Mouse (Mus musculus) gastrocnemius, adult 2 months (tissue): Measurements from ENCODE around the gene Cd52. TPM values are rescaled to one million over a fixed set of nuclear protein-coding genes. Genes with fewer than 3 reads are reported as not detected.
A peak's percentile ranks its signal among the peaks of the same experiment; 100 is the strongest.

Experiments used
- DNase-seq: peaks from one replicate; pipeline ENCODE4 v3.0.0; 2022
- H3K27ac ChIP-seq: fragments of 200-600 bp; 2 replicates; pipeline ENCODE4 v1.8.1; 2022; ENCODE audit warnings: mild to moderate bottlenecking
- H3K4me3 ChIP-seq: fragments of 200-600 bp; 2 replicates; pipeline ENCODE4 v1.8.1; 2022; ENCODE audit warnings: mild to moderate bottlenecking, moderate library complexity
- CTCF ChIP-seq: fragments of 200-600 bp; IDR thresholded peaks from 2 replicates; pipeline ENCODE4 v1.8.1; 2022; ENCODE audit warnings: antibody characterized with exemption, mild to moderate bottlenecking, moderate library complexity
- intact Hi-C: fragments of 180-260 bp; cut with DNase I; formaldehyde crosslinking; loops from one replicate; pipeline ENCODE4 v1.15.1; 2025
- total RNA-seq, 2 experiments: library from RNA; stranded (reverse); gene quantifications; 2 replicates each; pipeline ENCODE4 v1.2.3; 2021

Cd52 gene
- total RNA-seq, 2 experiments from 2014 or later: 0.71 TPM; not detected in 1

DNA sequence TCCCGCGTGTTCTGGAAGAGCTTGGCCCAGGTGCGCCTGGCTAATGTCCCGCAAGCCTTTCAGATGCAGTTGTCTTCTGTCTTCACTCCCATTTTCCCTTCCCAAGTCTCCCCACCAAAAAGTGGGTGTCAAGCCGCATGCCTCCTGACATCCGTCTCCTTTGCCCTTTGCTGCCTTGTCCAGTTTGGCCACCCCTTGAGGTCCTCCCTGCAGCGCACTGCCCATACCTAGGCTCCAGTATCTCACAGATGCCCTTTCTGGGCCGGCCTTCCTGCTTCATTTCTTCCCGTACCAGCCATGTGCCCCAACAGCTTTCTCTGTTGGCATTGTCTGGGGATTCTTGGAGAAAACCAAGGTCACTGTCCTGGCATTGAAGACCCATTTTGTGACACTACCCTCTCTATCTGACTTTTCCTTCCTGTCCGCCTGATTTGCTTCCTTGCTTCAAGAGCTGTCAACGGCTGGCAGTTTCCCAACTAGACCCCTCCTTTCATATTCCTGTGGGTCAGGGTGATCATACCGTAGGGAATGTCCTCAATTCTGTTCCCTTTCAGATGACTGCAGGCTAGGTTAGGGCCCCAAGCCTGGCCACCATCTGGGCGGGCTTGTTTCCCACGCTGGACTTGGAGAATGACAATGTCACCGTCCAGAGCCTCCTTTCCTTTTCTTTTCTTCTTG is 30.6 kb upstream of the Cd52 start:
- no peak overlapping the region for H3K4me3 ChIP-seq
- no peak overlapping the region for H3K27ac ChIP-seq
- no peak for TF ChIP-seq CTCF
- DNase-seq: no peak
- intact Hi-C loops: no loop called here

DNA sequence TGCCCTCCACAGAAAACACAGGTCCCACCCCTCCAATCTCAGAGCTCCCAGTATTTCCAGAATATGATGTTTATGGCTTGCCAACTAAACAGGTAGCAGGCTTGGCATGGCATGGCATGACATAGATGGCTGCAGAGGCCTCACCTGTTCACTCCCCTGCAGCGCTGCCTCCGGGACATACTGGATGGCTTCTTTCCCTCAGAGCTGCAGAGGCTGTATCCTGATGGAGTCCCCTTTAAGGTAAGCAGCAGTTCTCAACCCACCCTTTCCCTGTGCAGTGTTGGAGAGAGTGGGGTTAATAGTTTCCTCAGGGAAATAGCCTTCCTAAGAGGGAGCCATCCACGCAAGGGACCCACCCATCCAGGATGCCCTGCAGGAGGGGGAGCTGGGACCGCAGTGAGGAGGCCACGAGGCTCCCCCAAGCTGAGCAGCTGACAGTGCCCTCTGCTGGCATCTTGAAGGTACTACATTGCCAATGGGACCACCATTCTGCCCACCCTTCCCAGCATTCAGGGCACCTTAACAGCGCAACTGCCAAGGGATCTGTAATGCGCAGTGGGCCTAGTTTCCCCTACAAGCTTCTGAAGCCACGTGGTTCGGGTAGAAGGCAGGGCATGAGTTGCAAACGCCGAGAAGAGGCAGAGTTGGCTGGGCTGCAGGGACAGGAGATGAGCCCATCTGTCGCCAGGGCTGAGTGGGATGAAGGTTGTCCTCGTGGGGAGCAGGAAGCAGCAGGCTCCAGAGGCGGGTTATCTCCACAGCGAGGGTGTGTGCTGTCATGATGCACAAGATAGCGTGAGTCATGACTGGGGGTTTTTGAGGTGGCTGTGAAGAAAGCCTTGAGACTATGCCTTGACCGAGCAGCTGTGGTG is 29.0 kb upstream of the Cd52 start:
- H3K4me3 ChIP-seq: no peak overlapping the region
- peak; percentile 88 for TF ChIP-seq CTCF
- intact Hi-C loops: no loop called here
- DNase-seq: peak; percentile 40
- H3K27ac ChIP-seq: no peak overlapping the region

DNA sequence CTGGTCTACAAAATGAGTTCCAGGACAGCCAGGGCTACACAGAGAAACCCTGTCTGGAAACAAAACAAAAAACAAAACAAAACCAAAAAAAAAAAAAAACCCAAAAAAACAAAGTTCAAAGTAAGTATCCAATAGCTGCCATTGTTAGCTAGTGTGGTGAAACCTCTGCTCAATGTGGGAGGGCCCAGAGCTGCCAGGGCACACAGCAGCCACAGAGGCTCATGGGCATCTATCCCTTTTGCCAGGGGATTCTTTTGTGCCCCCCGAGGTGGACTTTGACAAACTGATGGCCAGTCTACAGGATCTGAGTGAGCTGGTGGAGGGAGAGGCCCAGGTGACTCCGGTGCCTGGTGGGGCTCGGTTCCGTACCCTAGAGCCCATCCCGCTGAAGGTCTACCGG is 28.3 kb upstream of the Cd52 start:
- intact Hi-C loops: no loop called here
- no peak overlapping the region for H3K27ac ChIP-seq
- no peak for TF ChIP-seq CTCF

DNA sequence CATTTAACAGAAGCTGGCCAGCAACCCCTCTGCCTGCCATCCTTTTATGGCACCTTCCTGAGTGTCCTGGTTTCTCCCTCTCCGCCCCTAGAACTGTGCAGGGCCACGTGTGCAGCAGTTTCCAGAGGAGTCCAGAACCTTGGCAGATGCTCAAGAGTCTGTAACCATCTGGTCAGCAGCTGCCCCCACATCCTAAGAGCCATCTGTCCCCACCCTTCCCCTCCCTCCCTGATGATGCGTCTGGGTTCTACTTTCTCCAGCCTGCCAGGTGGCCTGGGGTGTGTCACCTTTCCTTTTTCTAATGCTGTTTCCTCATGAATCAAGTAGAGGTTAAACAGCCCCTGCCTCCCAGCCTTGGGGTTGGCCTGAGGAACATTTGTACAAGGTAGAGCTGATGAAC is 27.4 kb upstream of the Cd52 start:
- DNase-seq: no peak
- TF ChIP-seq CTCF: no peak
- Histone ChIP-seq H3K4me3 (no peak overlapping the region), H3K27ac (no peak overlapping the region)
- intact Hi-C loops: no loop called here

More for the DNA sequence above, 28.3 kb upstream of the Cd52 start:
- H3K4me3 ChIP-seq: no peak overlapping the region
- DNase-seq: peak; percentile 18

DNA sequence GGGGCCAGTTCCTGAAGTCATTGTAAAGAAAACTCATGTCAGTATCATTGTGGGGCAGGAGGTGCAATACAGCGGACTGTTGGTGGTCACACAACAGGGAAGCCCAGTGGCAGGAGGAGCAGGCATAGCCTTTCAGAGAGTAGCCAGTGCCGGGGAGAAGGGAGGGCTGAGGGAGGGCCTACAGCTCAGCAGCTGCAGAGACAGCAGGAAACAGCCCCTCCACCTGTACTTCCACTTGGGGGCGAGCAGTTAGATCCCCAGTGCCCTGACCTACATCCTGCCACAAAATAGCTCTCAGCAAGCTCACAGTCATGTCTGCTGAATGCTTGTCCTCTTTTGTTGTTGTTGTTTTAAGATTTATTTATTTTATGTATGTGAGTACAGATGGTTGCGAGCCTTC is 26.7 kb upstream of the Cd52 start:
- no peak overlapping the region for H3K4me3 ChIP-seq
- H3K27ac ChIP-seq: no peak overlapping the region
- intact Hi-C loops: no loop called here
- TF ChIP-seq CTCF: no peak
- DNase-seq: peak; percentile 14

DNA sequence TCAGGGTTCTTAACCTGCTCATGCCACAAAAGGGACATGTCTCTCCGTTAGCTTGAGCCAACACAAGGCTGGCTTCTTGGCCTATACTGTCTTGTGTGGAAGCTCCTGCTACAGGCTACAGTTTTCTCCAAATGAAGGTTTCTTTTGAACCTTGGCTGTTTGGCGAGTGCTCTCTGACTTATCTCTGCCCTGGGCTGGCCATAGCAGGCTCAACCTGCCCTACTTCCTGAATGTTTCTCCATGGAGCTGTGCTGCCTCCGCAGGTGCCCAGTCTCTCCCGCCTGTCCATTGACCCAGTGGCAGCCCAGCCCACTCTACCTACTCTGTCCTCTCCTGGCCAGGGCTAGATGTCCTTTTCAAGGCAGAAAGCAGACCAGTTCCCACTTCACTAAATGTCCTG is 26.0 kb upstream of the Cd52 start:
- no peak overlapping the region for H3K4me3 ChIP-seq
- intact Hi-C loops: no loop called here
- no peak for TF ChIP-seq CTCF
- peak; percentile 13 for DNase-seq
- no peak overlapping the region for H3K27ac ChIP-seq

DNA sequence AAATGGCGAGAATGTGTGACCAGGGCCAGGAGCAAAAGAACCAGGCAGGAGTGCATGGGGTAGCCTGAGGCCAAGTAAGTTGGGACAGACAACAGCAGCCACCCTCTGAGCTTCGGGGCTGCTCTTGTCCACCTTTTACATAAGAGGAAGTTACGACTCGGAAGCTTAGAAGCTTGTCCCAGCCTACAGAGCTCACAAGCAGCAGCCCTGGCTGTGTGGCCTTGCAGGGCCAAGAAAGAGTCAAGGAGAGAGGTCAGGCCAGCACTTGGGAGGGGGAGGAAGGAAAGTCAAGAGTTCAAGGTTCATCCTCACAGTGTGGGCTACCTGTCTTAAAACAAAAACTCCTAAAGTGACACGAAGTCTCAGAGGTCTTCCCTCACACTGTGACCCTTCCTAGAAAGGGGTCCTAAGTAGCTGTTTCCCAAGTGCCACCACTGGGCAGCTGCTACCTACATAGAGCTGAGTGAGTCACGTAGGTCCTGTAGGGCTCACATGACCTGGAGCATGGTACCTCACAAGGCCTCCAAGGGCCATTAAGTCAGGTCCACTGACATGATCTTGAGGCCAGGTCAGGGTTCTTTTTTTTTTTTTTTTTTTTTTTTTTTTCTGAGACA is 25.4 kb upstream of the Cd52 start:
- no peak overlapping the region for H3K27ac ChIP-seq
- DNase-seq: peak; percentile 7
- no peak for TF ChIP-seq CTCF
- H3K4me3 ChIP-seq: no peak overlapping the region
- intact Hi-C loops: no loop called here

DNA sequence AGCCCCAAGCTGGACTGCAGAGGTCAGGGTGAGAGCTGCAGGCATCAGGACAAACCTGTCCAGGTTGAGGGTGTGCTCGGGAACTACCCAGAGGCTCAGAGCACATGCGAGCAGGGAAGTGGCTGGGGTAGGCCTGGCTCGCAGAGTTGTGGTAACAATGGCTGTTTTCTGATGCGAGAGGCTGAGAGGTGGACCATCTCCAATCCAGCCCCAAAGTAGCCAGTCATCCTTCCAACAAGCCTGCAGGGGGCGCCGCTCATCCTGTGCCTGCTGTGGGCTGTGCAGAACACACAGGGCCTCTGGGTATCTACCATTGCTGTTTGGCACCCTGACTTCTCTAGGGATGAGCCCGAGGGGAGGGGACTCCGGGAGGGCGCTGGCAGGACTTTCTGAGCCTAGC is 24.8 kb upstream of the Cd52 start:
- peak; percentile 40 for TF ChIP-seq CTCF
- intact Hi-C loops: no loop called here
- DNase-seq: no peak
- no peak overlapping the region for H3K27ac ChIP-seq
- H3K4me3 ChIP-seq: no peak overlapping the region

DNA sequence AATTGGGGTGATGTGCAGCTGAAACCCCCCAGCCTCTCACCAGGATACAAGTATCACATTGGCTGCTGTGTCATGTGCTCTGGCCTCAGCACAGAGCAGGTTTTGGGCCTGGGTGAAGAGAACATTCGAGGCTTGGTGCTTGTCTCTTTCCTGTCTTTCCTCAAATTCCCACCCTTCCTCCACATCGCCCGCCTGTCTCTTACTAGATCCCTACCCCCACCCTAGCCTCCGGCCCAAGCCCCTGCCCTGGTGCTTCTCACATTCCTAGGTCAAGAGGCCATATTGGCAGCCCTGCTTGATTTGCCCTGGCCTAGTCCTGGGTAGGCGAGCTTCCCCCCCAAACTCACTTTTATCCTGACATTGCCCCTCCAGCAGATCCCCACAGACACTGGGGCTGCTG is 24.2 kb upstream of the Cd52 start:
- no peak for TF ChIP-seq CTCF
- intact Hi-C loops: no loop called here
- no peak overlapping the region for H3K4me3 ChIP-seq
- H3K27ac ChIP-seq: no peak overlapping the region
- no peak for DNase-seq

DNA sequence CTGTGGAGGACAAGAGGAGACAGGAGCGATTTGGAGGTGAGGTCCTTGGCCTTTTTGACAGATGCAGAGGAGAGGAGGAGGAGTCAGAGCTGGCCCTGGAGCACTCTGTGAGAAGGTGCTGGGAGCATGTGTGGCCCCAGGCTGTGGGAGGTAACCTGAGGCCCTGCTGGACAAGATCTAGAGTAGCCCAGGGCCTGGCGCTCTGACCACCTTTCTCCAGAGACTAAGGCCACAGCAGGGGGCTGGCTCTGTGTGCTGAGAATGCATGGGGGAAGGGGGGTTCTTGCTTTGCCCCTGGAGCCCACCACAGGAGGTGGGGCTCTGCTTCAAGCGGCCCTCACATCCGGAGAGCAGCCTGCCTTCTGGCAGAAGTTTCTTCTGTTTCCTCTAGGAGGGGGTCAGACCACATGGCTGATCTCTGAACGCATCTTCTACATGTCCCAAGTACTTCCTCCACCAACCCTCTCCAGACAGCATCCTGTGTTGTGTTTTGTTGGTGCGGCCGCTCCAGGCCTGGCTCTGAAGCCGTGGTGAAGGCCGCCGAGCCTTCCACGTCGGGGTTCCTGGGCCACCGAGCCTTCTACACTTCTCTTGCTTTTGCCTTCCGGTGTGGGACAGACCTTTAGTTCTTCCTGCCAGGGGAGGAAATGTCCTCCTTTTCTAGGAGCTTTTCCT is 23.4 kb upstream of the Cd52 start:
- no peak overlapping the region for H3K27ac ChIP-seq
- intact Hi-C loops: no loop called here
- TF ChIP-seq CTCF: no peak
- peak; percentile 2 for DNase-seq
- no peak overlapping the region for H3K4me3 ChIP-seq

DNA sequence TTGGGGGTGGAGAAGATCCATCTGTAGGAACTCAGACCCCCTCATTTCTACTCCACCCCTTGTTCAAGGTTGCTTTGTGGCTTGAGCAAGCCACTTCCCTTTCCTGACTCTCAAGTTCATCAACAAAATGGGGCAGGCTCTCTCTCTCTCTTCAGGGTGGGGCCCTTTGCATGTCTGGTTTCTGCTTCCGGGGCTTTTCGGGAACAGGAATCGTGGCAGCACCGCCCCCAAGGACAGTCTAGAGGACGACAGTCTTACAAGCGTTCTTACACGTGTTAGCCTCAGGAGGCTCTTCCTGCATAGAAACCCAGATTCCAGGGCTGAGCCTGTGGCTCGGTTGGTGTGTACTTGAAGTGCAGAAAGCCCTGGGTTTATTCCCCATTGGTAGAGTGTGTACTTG is 22.1 kb upstream of the Cd52 start:
- Histone ChIP-seq H3K27ac (no peak overlapping the region), H3K4me3 (no peak overlapping the region)
- no peak for TF ChIP-seq CTCF
- intact Hi-C loops: no loop called here
- peak; percentile 17 for DNase-seq

DNA sequence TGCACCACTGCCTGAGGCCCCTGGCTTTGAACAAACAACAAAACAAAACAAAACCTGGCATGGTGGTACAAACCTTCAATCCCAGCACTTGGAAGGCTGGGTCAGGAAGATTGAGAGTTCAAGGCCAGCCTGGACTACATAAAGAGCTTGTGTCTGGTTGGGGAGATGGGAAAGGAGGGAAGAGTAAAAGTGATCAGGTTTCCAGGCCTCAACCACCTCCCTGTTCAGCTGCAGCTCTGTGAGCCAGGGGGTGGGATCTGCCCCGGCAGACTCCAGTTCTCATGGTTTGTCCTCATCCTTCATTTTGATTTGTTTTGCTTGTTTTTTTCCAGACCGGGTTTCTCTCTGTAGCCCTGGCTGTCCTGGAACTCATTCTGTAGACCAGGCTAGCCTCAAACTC is 21.6 kb upstream of the Cd52 start:
- Histone ChIP-seq H3K4me3 (no peak overlapping the region), H3K27ac (no peak overlapping the region)
- peak; percentile 4 for DNase-seq
- no peak for TF ChIP-seq CTCF
- intact Hi-C loops: no loop called here
